Mouse (Mus musculus) mouse trophoblast stem cell (cell line): ENCODE data around the gene Zc3h7b.

Experiments
- in situ Hi-C, 2 experiments: fragments of 300-500 bp; cut with MseI, MboI; formaldehyde crosslinking; loops; 2 replicates in 1 of 2; 3 replicates in 1 of 2; pipeline ENCODE4 v1.15.1; 2025

Zc3h7b gene

DNA sequence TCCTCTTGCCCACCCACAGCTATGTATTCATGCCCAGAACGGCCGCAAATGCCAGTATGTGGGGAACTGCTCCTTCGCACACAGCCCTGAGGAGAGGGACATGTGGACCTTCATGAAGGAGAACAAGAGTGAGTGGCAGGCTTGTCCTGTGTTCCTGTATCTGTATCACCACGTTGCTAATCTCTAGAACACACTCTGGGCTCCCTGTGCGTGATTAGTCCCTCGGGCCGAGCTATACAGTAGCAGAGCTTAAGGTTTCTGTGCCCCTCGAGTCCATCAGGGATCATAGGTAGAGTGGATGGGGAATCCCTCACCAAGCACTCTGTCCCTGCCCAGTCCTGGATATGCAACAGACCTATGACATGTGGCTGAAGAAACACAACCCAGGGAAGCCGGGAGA is 47.6 kb downstream of the Zc3h7b start:
- in situ Hi-C loops = no loop called here

- in situ Hi-C loops = no loop called here
Observed at GRCm38 (mm10) chr15:81796228-81796627, 51.4 kb downstream of the Zc3h7b start.

- in situ Hi-C loops = no loop called here
Observed at GRCm38 (mm10) chr15:81797861-81798260, 53.0 kb downstream of the Zc3h7b start.

DNA sequence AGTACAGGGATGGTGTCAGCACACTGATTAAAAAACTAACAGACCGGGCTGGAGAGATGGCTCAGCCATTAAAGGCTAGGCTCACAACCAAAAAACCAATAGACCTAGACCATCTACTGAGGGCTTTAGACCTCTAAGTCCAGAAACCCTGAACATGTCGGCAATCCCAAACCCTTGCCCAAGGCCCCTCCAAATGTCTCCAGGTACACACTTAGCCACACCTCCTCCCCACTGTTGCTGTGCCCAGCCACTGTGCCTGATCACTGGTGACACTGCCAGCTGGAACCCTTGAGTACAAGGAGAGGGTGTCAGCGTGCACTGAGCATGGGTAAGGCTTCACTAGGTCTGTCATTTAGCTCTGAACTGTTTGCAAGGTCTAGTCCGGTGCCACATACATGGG is 53.6 kb downstream of the Zc3h7b start:
- in situ Hi-C loops = no loop called here

DNA sequence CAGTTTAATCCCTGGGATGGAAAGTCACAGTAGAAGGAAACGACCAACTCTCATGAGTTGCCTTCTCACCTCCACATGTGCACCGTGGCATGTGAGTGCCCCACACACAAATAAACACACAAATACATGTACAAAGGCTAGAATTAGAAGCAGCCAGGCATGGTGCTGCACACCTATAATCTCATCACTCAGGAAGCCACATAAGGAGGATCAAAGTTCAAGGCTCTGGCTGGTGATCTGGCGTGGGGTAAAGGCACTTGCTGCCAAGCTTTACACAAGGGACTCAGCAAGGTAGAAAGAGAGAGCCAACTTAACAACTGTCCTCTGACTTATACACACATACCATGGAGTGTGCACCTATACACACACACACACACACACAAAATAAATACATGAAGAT is 55.5 kb downstream of the Zc3h7b start:
- in situ Hi-C loops = no loop called here

DNA sequence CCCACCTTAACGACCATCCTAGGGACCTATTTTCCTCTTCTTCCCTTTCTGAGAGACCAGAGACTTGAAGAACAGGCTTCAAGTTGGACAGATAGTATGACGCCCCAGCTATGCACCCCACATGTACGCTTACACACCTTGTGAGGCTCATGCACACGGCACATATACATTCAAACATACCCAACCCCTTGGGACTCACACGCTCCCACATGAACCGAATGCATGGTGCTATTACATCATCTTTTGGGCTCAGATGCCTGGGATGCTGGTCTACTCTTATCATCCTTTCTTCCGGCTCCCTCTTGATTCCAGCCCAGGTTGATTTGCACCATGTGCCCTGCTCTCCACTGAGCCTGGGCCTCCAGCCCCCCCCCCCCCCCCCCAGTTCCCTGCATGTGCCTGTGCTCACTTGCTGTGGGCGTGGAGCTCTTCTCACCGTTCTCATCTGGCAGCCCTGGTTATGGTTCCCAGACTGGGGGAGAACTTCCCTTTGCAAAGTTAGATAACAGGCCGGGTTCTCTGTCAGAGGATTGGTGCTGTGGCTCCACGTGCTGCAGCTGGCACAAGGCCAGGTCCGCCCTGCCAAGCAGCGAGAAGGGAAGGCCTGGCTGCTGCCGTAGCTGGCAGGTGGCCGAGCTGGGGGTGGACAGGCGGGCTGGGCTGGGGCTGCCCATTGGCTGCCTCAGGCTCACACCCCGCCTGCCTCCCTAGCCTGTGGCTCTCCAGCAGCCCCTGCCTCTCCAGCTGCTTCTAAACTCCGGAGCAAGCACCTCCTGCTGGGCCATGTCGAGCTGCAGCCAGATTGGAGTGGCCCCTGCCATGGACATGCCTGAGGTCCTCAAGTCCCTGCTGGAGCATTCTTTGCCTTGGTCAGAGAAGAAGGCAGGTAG is 57.4 kb downstream of the Zc3h7b start, which contains the start of gene Tef:
TSS of gene Tef (plus strand) at position 421 of the 890 bp plus-strand sequence.
- in situ Hi-C loops = no loop called here

DNA sequence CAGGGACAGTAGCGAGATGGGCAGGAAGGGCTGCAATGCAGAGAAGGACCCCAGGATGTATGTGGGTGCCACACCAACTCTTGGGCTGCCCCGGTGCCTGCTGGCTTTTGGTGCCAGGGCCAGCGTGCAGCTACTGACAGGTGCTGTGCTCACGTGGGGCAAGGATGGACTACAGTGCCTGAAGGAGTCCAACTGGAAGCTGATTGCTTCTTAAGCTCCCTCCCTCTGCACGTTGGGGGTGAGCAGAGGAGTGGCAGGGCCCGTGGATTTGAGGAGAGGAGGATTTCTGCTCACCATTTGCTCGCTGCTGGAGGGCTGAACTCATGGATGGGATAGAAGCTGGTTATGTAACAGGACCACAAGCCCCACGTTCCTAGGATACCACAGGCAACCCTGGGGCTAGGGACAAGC is 58.1 kb downstream of the Zc3h7b start:
- in situ Hi-C loops = no loop called here

GRCm38 (mm10) chr15:81803425-81803951 is 58.6 kb downstream of the Zc3h7b start:
- in situ Hi-C loops = no loop called here

- in situ Hi-C loops = no loop called here
Observed at GRCm38 (mm10) chr15:81804172-81804571, 59.3 kb downstream of the Zc3h7b start.

DNA sequence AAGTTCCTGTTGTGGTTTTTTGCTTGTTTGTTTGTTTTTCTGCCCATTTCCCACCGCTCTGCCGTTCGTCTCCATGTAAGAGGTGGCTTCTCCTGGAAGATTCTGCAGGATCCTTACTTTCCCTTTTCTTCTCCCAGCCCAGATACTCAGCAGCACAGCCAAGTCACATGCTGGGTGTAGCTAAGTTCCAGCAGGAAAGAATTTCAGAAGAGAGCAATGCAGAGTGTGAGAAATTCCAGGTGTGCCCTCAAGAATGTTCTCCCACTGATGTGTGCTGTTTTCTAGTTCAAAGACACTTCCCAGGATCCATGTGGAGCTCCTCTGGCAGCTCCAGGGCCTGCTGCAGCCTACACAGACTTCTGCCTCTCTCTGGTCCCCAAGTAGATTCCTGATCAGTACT is 60.0 kb downstream of the Zc3h7b start:
- in situ Hi-C loops = no loop called here

DNA sequence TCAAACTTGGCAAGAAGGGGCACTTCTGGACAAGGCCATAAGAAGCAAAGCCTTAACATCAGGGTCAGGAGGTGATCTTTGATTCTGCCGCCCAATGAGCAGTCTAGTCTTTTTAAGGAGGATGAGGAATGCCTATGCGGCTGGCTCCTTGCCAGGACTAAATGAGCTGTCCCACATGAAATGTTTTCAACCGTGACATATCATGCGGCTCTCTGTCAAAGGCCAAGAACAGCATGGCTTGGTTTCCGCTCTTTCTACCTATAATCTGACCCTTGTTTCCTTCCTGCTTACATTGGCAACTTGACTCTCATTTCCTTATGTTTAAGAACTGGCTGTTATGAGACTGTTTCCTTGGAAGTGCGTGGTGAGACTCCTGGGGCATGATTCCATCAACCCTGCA is 60.8 kb downstream of the Zc3h7b start:
- in situ Hi-C loops = no loop called here

- in situ Hi-C loops = no loop called here
Observed at GRCm38 (mm10) chr15:81806621-81807404, 62.0 kb downstream of the Zc3h7b start.

DNA sequence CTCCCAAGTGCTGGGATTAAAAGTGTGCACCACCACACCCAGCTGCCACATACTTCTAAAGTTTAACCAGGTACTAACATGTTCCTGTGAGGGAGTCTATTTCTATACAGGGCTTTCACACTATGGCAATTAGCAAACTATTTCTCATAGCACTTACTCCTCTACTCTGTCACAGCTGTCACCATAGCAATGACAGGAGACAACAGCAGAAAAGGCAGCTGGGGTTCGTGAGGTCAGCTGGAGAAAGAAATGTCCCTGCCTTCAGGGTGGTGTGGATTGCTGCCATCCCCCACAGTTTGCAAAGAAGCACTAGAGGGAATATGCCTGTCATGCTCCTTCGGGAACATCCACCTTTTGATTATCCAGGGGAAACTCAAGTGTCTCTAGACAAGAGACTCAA is 63.9 kb downstream of the Zc3h7b start:
- in situ Hi-C loops = no loop called here

GRCm38 (mm10) chr15:81809550-81809949 is 64.7 kb downstream of the Zc3h7b start:
- in situ Hi-C loops = no loop called here

DNA sequence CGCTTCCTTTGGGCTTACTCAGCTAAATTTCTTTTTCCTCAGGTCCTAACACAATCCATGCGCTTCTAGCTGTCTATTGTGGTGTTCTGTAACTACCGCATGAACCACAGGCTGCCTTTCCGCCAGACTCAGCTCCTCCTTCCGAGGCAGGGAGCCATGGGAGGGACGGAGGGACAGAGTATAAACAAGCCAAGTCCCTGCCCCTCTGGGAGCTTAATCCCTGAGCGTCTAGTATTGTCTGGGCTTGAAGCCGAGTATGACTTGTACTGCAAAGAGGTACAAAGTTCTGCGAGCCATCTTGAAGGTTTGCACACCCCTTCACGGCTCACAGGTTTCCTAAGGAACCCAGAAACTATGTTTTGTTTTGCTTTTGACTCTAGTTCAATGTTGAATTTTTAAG is 65.3 kb downstream of the Zc3h7b start:
- in situ Hi-C loops = no loop called here

DNA sequence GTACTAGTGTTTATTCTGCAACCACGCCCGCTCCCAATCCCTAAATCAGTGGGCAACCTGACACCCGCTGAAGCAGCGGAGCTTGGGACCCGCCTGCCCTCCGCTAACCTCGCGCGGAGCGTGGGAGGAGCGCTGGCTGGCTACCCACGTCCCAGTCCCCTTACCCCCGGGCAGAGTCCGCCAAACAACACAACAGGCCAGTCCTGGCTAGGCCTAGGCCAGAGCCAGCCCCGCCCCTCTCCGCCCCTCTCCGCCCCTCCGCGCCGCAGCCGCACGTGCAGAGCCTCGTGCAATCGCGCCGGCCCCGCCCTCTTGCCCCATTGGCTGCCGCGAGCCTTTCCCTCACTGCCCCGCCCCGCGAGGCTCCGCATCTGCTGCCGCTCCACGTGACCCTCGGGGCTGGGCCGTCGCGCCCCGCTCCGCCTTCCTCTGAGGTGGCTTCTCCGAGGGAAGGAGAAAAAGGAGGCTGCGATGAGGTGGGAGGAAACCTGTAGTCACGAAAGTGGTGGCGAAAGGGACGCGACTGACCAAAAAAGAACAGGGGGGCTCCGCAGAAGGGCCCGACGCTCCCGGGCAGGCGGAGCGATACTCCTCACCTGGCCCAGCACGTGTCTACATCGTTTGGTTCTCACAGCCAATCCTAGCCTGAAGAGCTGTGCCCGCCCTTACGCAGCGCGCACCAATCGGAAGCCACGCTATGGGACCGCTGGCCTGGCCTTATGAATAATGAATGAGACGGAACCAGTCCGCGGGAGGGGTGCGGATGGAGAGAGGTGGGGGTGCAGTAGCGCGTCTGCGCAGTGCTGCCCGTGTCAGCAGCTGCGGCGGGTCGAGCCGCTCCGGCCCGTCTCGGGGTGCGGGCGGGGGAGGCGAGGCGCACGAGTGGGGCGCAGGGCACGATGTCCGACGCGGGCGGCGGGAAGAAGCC is 66.1 kb downstream of the Zc3h7b start:
- in situ Hi-C loops = no loop called here

- in situ Hi-C loops = no loop called here
Observed at GRCm38 (mm10) chr15:81811599-81811996, 66.7 kb downstream of the Zc3h7b start.

DNA sequence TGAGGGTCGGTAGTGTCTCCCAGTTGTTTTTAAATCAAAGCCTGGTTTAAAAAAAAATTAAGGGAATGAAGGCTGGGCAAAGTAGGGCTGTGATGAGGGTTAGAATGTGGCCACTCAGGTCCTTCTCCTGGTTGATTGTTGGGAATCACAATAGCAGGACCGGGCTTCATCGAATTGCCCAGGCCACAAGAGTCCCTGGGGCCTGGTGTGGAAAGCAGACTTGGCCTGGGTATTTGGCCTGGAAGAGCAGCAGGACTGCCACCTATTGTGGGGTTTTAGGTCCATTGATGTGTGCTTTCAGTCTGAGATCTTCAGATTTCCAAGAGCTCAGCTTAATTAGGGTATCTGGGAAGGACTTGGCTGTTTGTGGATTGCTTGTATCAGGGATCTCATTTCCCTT is 67.4 kb downstream of the Zc3h7b start:
- in situ Hi-C loops = no loop called here

- in situ Hi-C loops = no loop called here
Observed at GRCm38 (mm10) chr15:81812696-81813631, 68.1 kb downstream of the Zc3h7b start.

- in situ Hi-C loops = no loop called here
Observed at GRCm38 (mm10) chr15:81813986-81814705, 69.3 kb downstream of the Zc3h7b start.
